Mouse (Mus musculus) adrenal gland, postnatal 25 days (tissue): ENCODE data around the gene Hamp2. TPM values are rescaled to one million over a fixed set of nuclear protein-coding genes. Genes with fewer than 3 reads are reported as not detected.

Experiments used
- DNase-seq: peaks from one replicate; pipeline ENCODE4 v3.0.0; 2021; ENCODE audit warnings: mixed read lengths
- total RNA-seq: library from RNA; stranded (reverse); gene quantifications from 2 replicates; pipeline ENCODE4 v1.2.3, GENCODE M21; 2021

Gene Hamp2
- total RNA-seq, 1 experiment from 2014 or later: 2.4 TPM

GRCm38 (mm10) chr7:30891746-30892145, 32.7 kb downstream of the Hamp2 start:
- no peak for DNase-seq

DNA sequence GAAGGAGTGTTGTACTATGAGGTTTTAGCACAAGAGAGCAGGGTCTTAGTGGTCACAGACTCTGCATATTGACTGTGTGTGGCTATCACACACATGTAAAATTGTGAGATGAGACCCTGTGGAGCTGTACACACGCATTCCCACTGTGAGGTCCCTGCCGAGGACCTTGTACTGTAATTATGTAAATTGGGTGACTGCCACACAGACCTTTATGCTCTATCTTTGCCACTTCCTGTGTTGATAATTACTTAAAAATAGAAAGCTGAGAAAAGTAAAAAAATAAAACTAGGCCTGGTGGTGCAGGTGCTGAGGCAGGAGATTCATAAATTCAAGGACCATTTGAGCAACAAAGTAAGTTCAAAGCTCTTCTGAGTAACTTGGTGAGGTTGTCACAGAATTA, 33.8 kb downstream of the Hamp2 start:
- DNase-seq: no peak

GRCm38 (mm10) chr7:30888786-30889185, 35.7 kb downstream of the Hamp2 start:
- DNase-seq: no peak

DNA sequence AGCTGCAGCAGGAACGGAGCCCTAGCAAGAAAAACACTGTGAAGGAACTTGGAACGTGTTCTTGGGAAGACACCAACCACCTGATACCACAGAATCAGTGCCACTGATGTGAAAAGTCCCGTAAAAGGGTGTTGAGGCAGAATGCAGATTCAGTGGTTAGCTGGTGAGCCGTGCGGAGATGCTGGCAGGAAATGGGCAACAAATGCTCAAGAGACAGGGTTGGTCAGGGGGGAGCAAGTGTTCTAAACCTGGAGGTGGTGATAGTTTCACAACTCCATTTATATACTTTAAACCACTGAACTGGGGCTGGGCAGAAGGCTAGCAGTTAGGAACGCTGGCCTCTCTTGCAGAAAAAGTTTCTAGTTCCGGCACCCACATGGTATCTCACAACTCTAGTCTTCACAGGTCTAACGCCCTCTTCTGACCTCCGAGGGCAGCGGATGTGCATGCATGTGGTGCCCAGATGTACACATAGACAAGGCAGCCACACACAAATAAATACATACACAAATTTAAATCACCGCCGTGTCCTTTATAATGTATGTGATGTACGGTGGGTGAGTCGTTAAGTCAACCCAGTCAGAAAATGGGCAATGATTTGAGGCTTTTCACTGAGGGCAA, 36.8 kb downstream of the Hamp2 start:
- no peak for DNase-seq

GRCm38 (mm10) chr7:30886852-30887251, 37.6 kb downstream of the Hamp2 start:
- no peak for DNase-seq

GRCm38 (mm10) chr7:30884047-30884446, 40.4 kb downstream of the Hamp2 start:
- DNase-seq: no peak

GRCm38 (mm10) chr7:30881367-30881766, 43.1 kb downstream of the Hamp2 start:
- DNase-seq: no peak

- no peak for DNase-seq
Observed at GRCm38 (mm10) chr7:30880176-30880575, 44.3 kb downstream of the Hamp2 start, which contains the start of gene Cd22. TSS of gene Cd22 (minus strand) at chr7:30880342.

DNA sequence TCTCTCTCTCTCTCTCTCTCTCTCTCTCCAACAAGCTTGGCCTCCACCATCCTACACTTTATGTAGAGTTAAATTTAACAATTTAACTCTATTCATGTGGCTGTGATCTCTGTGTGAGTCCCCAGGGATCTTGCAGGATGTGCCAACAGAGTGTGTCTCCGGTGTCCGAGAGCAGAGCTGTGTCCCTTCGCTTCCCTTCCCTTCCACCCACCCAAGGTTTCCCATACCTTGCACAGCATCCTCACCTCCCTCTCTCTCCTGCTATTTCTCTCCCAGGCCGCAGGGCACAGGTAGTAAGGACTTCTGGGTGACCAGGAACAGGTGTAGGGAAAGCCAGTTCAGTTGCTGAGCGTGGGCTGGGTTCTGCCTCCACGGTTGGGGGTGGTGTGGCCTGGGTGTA, 45.5 kb downstream of the Hamp2 start:
- DNase-seq: no peak

GRCm38 (mm10) chr7:30873083-30873482, 51.4 kb downstream of the Hamp2 start:
- DNase-seq: peak; percentile 82

Other genes starting within 250 kb of the Hamp2 start
- gene 2200002J24Rik, start 225.8 kb downstream of the Hamp2 start, total RNA-seq: 5.5 and 11.1 TPM in 2 replicates
- 3.6 and 3.8 TPM in 2 replicates for gene Atp4a, start 212.5 kb downstream of the Hamp2 start, total RNA-seq
- gene Tmem147, start 195.1 kb downstream of the Hamp2 start, total RNA-seq: 209 TPM in 2 replicates
- gene Gapdhs, start 181.0 kb downstream of the Hamp2 start, total RNA-seq: not detected in 2 replicates
- gene Sbsn, start 173.2 kb downstream of the Hamp2 start, total RNA-seq: 310 and 338 TPM in 2 replicates
- gene Dmkn, start 160.9 kb downstream of the Hamp2 start, total RNA-seq: 1.4 and 2.6 TPM in 2 replicates
- gene Krtdap, start 136.8 kb downstream of the Hamp2 start, total RNA-seq: not detected in 2 replicates
- 0.52 TPM in 1 of 2 replicates, not detected in the other for gene Ffar2, start 100.9 kb downstream of the Hamp2 start, total RNA-seq
- gene Ffar3, start 68.5 kb downstream of the Hamp2 start, total RNA-seq: 0.70 TPM in 1 of 2 replicates, not detected in the other
- not detected in 2 replicates for gene Ffar1, start 63.1 kb downstream of the Hamp2 start, total RNA-seq
- 0.30 TPM in 1 of 2 replicates, not detected in the other for gene Cd22, start 44.3 kb downstream of the Hamp2 start, total RNA-seq
- 0.21 TPM in 1 of 2 replicates, not detected in the other for gene Mag, start 9.8 kb downstream of the Hamp2 start, total RNA-seq
- 11.2 and 12.4 TPM in 2 replicates for gene Hamp, start 19.4 kb upstream of the Hamp2 start, total RNA-seq
- gene Usf2, start 32.1 kb upstream of the Hamp2 start, total RNA-seq: 150 and 153 TPM in 2 replicates
- gene Lsr, start 48.8 kb upstream of the Hamp2 start, total RNA-seq: 4.7 and 5.1 TPM in 2 replicates
- 1.00 TPM in 1 of 2 replicates, not detected in the other for gene Fam187b, start 49.1 kb upstream of the Hamp2 start, total RNA-seq
- 35.9 and 36.5 TPM in 2 replicates for gene Fxyd5, start 117.8 kb upstream of the Hamp2 start, total RNA-seq
- 0.55 TPM in 1 of 2 replicates, not detected in the other for gene Fxyd7, start 126.8 kb upstream of the Hamp2 start, total RNA-seq
- 151 and 212 TPM in 2 replicates for gene Fxyd1, start 132.5 kb upstream of the Hamp2 start, total RNA-seq
- gene Lgi4, start 134.7 kb upstream of the Hamp2 start, total RNA-seq: 3.7 and 3.8 TPM in 2 replicates
- 0.73 and 1.9 TPM in 2 replicates for gene Fxyd3, start 152.0 kb upstream of the Hamp2 start, total RNA-seq
- 1.4 and 4.5 TPM in 2 replicates for gene Hpn, start 190.6 kb upstream of the Hamp2 start, total RNA-seq
- 10.1 and 11.3 TPM in 2 replicates for gene Scn1b, start 202.3 kb upstream of the Hamp2 start, total RNA-seq
- gene Gramd1a, start 231.2 kb upstream of the Hamp2 start, total RNA-seq: 42.9 and 50.5 TPM in 2 replicates